Mouse (Mus musculus) G1E (cell line): ENCODE results near the gene Elavl4. TPM values are rescaled to one million over a fixed set of nuclear protein-coding genes. Genes with fewer than 3 reads are reported as not detected.

Experiments used
- ATAC-seq: 2 replicates; pipeline ENCODE4 v1.8.0; 2016; ENCODE audit warnings: mild to moderate bottlenecking; ENCODE audit not compliant: insufficient number of reproducible peaks, poor library complexity, low FRiP score, severe bottlenecking; ENCODE audit errors: extremely low read depth
- DNase-seq: peaks from one replicate; pipeline ENCODE4 v3.0.0; 2012; ENCODE audit warnings: low spot score
- H3K27me3 ChIP-seq: 2 replicates; pipeline ENCODE4 v1.6.1; 2012; ENCODE audit warnings: mild to moderate bottlenecking, low read length, inconsistent platforms; ENCODE audit not compliant: insufficient read depth
- H3K36me3 ChIP-seq: replicated peaks from 2 replicates; pipeline ENCODE3; 2012; ENCODE audit warnings: mild to moderate bottlenecking, inconsistent platforms
- H3K4me1 ChIP-seq: 2 replicates; pipeline ENCODE4 v1.6.1; 2012; ENCODE audit warnings: low read depth, low read length, inconsistent platforms, mixed read lengths; ENCODE audit not compliant: insufficient read depth
- H3K4me3 ChIP-seq: 2 replicates; pipeline ENCODE4 v1.5.1; 2012; ENCODE audit warnings: low read depth, mild to moderate bottlenecking, inconsistent platforms, low read length, moderate library complexity, mixed read lengths
- H3K9me3 ChIP-seq: replicated peaks from 2 replicates; pipeline ENCODE4 v1.6.1; 2012; ENCODE audit warnings: inconsistent platforms
- CTCF ChIP-seq: IDR thresholded peaks from 2 replicates; pipeline ENCODE4 v1.5.1; 2012; ENCODE audit warnings: low read depth, low read length, inconsistent platforms, mixed read lengths
- GATA1 ChIP-seq: IDR thresholded peaks from 2 replicates; pipeline ENCODE4 v1.6.1; 2012; ENCODE audit warnings: borderline replicate concordance, low read length, inconsistent platforms, mixed read lengths
- GATA2 ChIP-seq: IDR thresholded peaks from 2 replicates; pipeline ENCODE4 v1.6.1; 2012; ENCODE audit warnings: low read depth, low read length, inconsistent platforms, borderline replicate concordance
- POLR2AphosphoS5 ChIP-seq: IDR thresholded peaks from 2 replicates; pipeline ENCODE4 v1.6.1; 2012; ENCODE audit warnings: low read depth, low read length, inconsistent platforms; ENCODE audit not compliant: insufficient replicate concordance
- TAL1 ChIP-seq: conservative IDR thresholded peaks from 2 replicates; pipeline ENCODE4 v1.6.1; 2012; ENCODE audit warnings: low read depth, low read length, inconsistent platforms, mixed read lengths
- polyA plus RNA-seq: library from polyadenylated mRNA; stranded (reverse); fragments of >175 nt; gene quantifications from 2 replicates; pipeline ENCODE4 v1.2.3, GENCODE M21; 2012
- total RNA-seq, 2 experiments: library from RNA; stranded (forward) in 1 of 2; stranded (reverse) in 1 of 2; fragments of 200-1000 nt in 1 of 2; fragments of >200 nt in 1 of 2; fragmentation: Nextera tagmentation in 1 of 2; gene quantifications; 2 replicates each; pipeline ENCODE4 v1.2.3; 2014 to 2017

Gene Elavl4
- total and polyA plus RNA-seq, 3 experiments, result not detected

DNA sequence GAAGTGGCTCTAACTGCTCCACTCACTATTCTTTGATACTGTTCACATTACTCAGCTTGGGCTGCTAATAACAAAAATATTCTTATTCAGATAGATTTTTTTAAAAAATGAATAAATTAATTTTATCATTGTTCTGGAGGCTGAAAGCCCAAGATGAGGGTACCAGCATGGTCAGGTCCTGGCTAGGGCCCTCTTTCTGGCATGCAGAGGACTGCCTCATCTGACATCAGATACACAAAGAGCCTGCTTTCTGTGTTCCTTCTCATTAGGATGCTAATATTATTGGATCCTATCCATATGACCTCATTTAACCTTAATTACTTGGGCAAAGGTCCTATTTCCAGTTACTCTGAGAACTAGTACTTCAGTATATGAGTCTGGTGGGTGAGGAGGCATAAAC is 108.8 kb downstream of the Elavl4 start:
- no peaks in the 10 kb centered on the region for H3K4me1 ChIP-seq
- no peaks in the 10 kb centered on the region for H3K27me3 ChIP-seq
- H3K9me3 ChIP-seq, result peaks cover 30% of the 10 kb centered on the region
- DNase-seq (no peak), ATAC-seq (no peak)
- H3K36me3 ChIP-seq, result no peaks in the 10 kb centered on the region
- H3K4me3 ChIP-seq, result no peak overlapping the region
- no peak for TF ChIP-seq GATA2
- no peak for TF ChIP-seq GATA1
- no peak for TF ChIP-seq POLR2AphosphoS5
- TF ChIP-seq TAL1, result no peak
- TF ChIP-seq CTCF, result no peak

- no peak for DNase-seq
- Histone ChIP-seq H3K9me3 (peaks cover 37% of the 10 kb centered on the region), H3K27me3 (no peaks in the 10 kb centered on the region), H3K36me3 (no peaks in the 10 kb centered on the region), H3K4me3 (no peak overlapping the region), H3K4me1 (no peaks in the 10 kb centered on the region)
- no peak for TF ChIP-seq GATA1
- no peak for TF ChIP-seq POLR2AphosphoS5
- no peak for TF ChIP-seq GATA2
- no peak for TF ChIP-seq CTCF
- TF ChIP-seq TAL1, result no peak
- ATAC-seq, result no peak
Measured at GRCm38 (mm10) chr4:110234554-110234953, 117.2 kb downstream of the Elavl4 start.

GRCm38 (mm10) chr4:110232327-110232726 is 119.4 kb downstream of the Elavl4 start:
- Histone ChIP-seq H3K4me3 (no peak overlapping the region), H3K27me3 (no peaks in the 10 kb centered on the region), H3K4me1 (no peaks in the 10 kb centered on the region), H3K9me3 (peaks cover 37% of the 10 kb centered on the region), H3K36me3 (no peaks in the 10 kb centered on the region)
- DNase-seq, result no peak
- no peak for ATAC-seq
- TF ChIP-seq TAL1, result no peak
- no peak for TF ChIP-seq POLR2AphosphoS5
- no peak for TF ChIP-seq GATA1
- TF ChIP-seq GATA2, result no peak
- TF ChIP-seq CTCF, result no peak

- H3K4me3 ChIP-seq, result no peak overlapping the region
- ATAC-seq (no peak), DNase-seq (no peak)
- H3K4me1 ChIP-seq, result no peaks in the 10 kb centered on the region
- peaks cover 42% of the 10 kb centered on the region for H3K9me3 ChIP-seq
- TF ChIP-seq GATA2, result no peak
- no peak for TF ChIP-seq CTCF
- TF ChIP-seq POLR2AphosphoS5, result no peak
- TF ChIP-seq TAL1, result no peak
- TF ChIP-seq GATA1, result no peak
- no peaks in the 10 kb centered on the region for H3K27me3 ChIP-seq
- no peaks in the 10 kb centered on the region for H3K36me3 ChIP-seq
Measured at GRCm38 (mm10) chr4:110231799-110232198, 119.9 kb downstream of the Elavl4 start.

GRCm38 (mm10) chr4:110229652-110230051 is 122.1 kb downstream of the Elavl4 start:
- no peak for TF ChIP-seq CTCF
- TF ChIP-seq GATA2, result no peak
- no peak for TF ChIP-seq TAL1
- TF ChIP-seq GATA1, result no peak
- TF ChIP-seq POLR2AphosphoS5, result no peak
- H3K27me3 ChIP-seq, result no peaks in the 10 kb centered on the region
- no peaks in the 10 kb centered on the region for H3K36me3 ChIP-seq
- no peaks in the 10 kb centered on the region for H3K4me1 ChIP-seq
- peaks cover 46% of the 10 kb centered on the region for H3K9me3 ChIP-seq
- DNase-seq (no peak), ATAC-seq (no peak)
- no peak overlapping the region for H3K4me3 ChIP-seq

DNA sequence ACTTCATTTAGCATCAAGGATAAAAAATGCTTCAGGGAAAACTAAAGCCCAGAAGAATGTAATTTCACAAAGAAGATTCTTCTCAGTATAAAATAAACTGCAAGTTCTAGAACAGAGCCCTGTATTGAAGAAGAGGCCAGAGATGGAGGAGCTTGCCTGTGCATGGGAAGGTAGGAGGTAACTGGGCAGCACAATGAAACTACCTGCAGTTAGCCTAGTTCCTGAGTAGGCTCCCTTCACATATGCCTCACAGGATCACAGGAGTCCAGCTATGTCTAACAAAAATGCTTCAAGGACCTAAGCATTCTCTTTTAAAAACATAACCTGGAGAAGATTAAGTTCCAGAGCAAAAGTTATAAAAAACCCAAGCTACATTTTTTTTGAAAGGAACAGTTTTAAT is 122.5 kb downstream of the Elavl4 start:
- Histone ChIP-seq H3K27me3 (no peaks in the 10 kb centered on the region), H3K4me1 (no peaks in the 10 kb centered on the region), H3K9me3 (peaks cover 44% of the 10 kb centered on the region), H3K4me3 (no peak overlapping the region), H3K36me3 (no peaks in the 10 kb centered on the region)
- ATAC-seq (no peak), DNase-seq (no peak)
- TF ChIP-seq GATA1, result no peak
- no peak for TF ChIP-seq POLR2AphosphoS5

GRCm38 (mm10) chr4:110227621-110228031 is 124.1 kb downstream of the Elavl4 start:
- no peak for DNase-seq
- no peak overlapping the region for H3K4me3 ChIP-seq
- TF ChIP-seq TAL1 (no peak), GATA1 (no peak), CTCF (no peak), GATA2 (no peak), POLR2AphosphoS5 (no peak)
- H3K4me1 ChIP-seq, result no peaks in the 10 kb centered on the region
- no peaks in the 10 kb centered on the region for H3K27me3 ChIP-seq
- peaks cover 42% of the 10 kb centered on the region for H3K9me3 ChIP-seq
- ATAC-seq, result no peak
- no peaks in the 10 kb centered on the region for H3K36me3 ChIP-seq
